Mouse (Mus musculus) natural killer cell, adult 2 months (primary cell): Measurements from ENCODE around the gene Stk19.
"Not testable (repeated sequence)": the region's sequence is repeated elsewhere in the genome, so short reads cannot be mapped to it uniquely, and the experiment has no call there.

Experiments used
- DNase-seq, 2 experiments: peaks; one replicate each; pipeline ENCODE4 v3.0.0; 2022; ENCODE audit warnings: low spot score in 2 of 2

Gene Stk19

DNA sequence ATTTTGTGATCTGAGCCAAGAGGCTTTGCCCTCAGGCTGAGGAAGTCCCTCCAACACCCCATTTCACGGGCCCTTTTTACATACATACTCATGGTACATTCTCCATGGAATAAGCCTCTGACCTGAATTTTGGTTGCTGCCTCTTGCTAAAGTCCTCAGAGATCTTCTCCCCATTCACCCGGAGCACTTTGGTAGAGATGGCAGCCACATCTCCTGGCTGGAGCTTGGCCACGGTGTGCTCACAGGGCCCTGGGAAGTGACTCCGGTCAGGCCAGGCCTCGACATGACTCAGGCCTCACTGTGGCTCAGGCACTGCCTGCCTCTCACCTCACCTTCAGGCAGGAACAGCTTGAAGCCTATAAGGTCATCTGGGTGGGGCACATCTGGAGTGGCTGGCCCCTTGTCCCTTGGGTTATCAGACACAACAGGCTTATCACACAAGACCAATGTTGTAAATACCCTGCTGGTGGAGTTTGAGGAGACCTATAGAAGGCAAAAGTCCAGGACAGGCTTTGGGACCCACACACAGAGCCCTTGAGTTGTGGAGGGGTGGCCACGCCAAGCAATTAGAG lies 4.1 kb upstream of the Stk19 start:
- no peak for DNase-seq

DNA sequence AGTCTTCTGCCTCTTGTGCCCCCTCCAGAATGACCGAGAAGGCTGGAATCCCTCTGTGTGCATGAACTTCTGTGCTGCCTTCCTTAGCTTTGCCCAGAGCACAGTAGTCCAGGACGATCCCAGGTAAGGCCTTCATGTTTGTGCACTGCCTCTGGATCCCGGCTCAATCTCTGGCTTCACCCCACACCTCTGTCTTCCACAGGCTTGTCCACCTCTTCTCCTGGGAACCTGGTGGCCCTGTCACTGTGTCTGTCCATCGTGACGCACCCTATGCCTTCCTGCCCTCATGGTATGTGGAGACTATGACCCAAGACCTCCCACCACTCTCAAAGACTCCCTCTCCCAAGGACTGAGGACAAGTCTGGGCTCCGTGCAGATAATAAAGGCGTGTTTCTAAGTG lies 2.0 kb upstream of the Stk19 start:
- DNase-seq: no peak

- no peak for DNase-seq
These were observed 949 bp upstream of the Stk19 start for GRCm38 (mm10) chr17:34837464-34838324.

DNA sequence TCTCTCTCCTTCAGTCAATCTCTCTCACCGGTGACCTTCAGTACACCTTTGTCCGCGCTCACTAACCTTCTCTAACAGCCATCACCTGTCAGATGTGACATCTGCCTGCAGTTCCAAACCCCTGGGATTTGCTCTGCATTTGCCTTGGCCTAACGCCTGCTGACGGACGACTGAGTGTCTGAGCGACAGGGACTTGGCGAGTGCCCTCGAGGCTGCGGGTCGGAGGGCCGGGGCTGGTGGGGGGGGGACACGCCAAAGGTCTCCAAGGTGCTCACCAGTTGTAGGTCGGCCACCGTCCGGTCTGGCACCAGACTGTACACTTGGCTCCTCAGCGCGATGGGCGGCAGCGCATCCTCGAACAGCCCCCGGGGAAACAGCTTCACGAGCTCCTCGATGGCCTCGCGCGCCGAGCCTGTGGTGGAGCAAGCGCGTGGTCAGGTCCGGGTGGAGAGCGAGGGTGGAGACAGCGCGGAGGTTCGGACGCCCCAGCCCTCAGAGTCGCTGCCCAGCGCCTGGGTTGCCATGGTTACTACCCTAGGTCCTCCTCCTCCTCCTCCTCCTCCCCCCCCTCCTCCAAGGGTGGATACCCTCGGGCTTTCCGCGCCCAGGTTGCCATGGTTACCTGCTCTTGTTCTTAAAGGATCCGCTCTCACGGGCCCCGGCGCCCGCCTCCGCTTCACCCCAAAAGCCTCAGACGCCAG lies 440 bp downstream of the Stk19 start:
- DNase-seq: no peak

DNA sequence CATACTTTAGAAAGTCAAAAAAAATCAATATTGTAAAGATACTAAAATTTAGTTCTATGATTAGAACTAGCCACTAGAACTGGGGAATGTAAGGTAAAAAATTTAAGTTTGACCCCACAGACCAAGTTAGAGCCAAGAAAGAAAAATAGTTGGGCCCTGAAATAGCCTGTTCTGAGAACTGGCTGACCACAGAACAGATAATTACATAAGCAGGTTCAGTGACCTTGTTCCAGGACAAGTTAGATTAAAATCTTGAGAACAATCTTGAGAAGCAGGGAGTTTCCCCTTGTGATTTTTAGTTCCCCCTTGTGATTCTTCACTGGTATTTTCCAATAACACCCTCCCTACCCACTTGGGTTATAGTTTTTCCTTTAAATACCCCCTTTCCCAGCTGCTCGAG lies 6.0 kb downstream of the Stk19 start:
- not testable (repeated sequence) for DNase-seq

DNA sequence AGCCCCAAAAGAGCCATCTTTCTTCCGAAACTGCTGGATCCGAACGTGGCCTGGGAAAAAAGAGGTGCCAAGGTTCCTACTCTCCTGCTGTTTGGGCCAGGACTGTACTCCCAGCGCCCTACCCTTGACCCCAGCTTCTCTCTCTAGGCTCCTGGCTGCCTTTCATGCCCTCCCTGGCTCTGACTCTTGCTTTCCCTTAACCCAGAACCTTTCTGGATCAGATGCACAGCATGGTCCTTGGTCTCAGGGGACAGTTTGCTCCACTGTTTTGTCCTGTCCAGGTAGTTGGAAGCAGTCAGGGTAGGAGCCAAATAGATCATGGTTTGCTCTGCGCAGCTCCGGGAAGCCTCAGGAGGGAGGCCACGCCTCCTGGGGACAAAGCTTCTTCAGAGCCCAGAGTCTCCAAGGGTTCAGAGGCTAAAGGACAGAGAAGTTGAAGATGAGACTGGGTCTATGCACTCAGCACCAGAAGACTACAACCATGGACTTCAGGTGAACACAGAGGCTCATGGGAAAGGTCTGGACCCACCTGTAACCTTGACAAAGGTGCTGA lies 21.9 kb downstream of the Stk19 start:
- no peak for DNase-seq

- peak in 1 of 2 experiments; percentile 36 for DNase-seq
These were observed 23.0 kb downstream of the Stk19 start for GRCm38 (mm10) chr17:34813747-34814146.

DNA sequence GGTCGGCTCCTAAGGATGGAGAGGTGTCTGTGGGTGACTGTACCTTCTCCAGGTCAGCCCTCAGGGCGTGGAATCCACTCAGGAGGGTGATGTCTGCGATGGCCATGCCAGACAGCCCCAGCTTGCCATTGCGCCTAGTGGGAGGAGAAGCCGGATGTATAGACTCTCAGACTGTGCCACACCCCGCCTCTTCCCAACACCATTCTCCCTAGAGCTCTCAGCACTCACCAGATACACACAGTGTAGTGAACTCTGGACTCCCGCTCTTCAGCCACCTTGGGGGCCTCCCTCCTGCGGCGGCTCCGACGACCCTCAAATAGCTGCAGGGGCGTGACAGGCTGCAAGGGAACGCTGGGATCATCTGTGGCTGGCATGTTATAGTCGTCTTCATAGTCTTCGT lies 25.5 kb downstream of the Stk19 start:
- no peak for DNase-seq

- DNase-seq: not testable (repeated sequence)
These were observed 25.9 kb downstream of the Stk19 start for GRCm38 (mm10) chr17:34810811-34811210.

DNA sequence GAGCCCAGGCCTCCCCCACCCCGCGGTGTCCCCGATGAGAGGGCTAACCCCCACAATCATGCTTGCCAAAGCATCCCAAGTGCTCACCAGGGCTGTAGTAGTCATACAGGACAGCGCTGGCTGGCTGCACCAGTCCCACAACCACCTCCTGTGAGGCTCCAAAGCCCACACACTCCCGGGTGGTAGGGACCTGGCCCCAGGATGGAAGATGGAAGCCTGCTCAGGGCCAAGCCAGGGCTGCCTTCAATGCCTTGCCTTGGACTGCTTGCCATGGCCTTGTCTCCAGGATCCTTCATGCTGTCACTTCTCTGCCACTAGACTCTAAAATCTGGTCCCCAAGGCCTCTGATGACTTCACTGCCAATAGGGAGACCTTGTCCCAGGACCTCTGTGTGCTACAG lies 26.3 kb downstream of the Stk19 start:
- DNase-seq: not testable (repeated sequence)

DNA sequence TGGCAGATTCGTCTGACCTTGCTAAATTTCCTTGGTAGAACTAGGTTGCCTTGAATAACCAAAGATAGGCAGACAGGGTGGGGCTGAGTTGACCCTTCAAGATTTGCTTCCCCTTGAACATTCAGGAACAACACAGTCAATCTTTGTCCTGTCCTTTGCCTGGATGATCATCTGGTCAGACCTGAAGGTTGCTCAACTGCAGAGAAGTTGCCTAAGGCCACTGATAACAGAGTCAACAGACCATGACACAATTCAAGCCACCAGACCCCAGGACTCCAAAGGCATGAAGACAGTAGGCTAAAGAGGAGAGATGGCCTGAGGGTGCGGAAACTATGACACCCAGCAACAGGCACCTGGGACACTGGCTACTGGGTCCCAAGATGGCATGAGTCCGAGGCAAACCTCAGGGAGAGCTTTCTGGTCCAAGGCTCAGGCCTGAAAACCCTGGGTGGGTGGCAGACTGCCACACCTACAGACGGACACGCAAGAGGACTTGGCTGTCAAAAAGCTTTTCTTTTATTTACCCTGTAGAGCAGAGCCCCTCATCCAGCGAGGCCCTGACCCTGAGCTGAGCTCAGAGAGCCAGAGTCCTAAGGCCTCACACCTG lies 28.0 kb downstream of the Stk19 start:
- DNase-seq: no peak

GRCm38 (mm10) chr17:34807176-34807575 lies 29.6 kb downstream of the Stk19 start:
- no peak for DNase-seq

GRCm38 (mm10) chr17:34804871-34805562 lies 31.7 kb downstream of the Stk19 start:
- DNase-seq: no peak

GRCm38 (mm10) chr17:34804301-34804700 lies 32.4 kb downstream of the Stk19 start, which contains the start of gene Cyp21a1:
TSS of gene Cyp21a1 (minus strand) at chr17:34804561.
- not testable (repeated sequence) for DNase-seq

DNA sequence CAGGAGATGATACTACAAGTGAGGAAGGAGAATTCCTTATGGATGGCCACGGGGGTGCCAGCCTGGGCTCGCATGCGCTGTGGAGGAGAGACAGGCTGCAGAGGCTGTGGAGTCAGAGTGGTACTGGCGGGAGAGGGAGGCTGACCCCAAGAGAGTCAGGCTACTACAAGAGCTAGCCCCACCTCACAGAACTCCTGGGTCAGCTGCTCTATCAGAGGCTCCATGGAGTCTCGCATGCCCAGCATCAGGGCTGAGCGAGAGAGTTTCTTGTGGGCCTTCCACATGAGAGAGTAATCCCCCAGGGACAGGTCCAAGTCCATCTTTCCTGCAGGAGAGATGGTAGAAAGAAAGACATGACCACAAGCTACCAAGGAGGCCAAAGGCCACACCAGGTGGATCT lies 33.4 kb downstream of the Stk19 start:
- DNase-seq: not testable (repeated sequence)

GRCm38 (mm10) chr17:34802756-34803155 lies 34.0 kb downstream of the Stk19 start:
- not testable (repeated sequence) for DNase-seq

GRCm38 (mm10) chr17:34800781-34801305 lies 35.9 kb downstream of the Stk19 start:
- DNase-seq: not testable (repeated sequence)

DNA sequence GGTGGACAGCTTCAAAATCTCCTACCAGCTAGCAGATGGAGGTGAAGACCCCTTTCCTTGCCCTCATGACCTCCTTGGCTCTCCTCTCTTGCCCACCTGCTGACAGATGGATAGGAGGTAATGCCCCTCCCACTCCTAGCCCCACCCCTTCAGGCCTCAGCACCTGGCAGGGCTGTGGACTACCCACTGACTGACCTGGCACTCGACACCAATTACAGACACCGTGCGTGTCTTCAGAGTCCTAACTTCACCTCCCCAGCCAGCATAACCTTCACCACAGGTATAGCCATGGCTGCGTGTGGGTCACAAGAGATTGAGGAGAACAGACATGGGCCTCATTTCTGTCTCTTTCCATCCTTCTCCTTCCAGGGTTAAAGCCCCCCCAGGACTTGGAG lies 37.2 kb downstream of the Stk19 start:
- no peak for DNase-seq

DNA sequence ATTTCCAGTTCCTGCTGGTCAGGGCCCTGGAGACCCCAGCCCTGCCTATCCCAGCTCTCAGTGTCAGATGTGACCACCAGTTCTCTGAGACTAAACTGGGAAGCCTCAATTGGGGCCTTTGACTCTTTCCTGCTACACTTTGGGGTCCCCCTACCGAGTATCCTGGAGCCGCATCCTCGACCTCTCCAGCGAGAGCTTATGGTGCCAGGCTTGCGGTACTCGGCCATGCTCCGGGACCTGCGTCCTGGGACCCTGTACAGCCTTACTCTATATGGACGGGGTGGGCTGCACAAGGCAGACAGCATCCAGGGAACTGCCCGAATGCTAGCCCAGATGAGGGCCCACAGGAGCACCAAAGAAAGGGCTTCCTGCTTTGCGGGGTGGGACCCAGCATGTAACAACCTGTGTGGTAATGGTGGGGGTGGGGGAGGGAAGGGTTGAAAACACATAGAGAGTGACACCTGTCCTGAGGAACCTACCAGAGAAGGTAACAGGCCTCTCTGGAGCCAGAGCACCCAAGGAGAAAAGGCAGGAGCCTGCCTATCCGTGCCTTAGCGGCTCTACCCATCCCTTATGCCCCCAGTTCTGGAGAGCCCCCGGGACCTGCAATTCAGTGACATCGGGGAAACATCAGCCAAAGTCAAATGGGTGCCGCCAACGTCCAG lies 37.7 kb downstream of the Stk19 start:
- no peak for DNase-seq

DNA sequence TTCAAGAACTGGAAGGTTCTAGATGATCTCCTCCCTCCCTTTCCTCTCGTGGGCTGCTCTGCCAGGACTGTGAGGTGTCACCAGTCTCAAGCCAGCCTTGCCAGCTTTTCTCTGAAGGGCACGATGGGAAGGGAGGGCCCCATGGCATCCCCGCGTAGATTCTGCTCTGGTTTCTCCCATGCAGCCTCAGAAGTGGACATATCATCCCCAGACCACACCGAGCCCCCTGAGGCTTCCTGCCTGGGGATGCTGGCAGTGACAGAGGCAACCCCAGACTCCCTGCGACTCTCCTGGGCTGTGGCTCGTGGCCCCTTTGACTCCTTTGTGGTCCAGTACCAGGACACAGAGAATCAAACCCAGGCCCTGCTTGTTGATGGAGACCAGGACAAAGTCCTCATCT lies 38.7 kb downstream of the Stk19 start:
- not testable (repeated sequence) for DNase-seq
